Mouse (Mus musculus): ENCODE results near the gene Dok5. TPM values are rescaled to one million over a fixed set of nuclear protein-coding genes. Genes with fewer than 3 reads are reported as not detected.

Dok5 gene
- total RNA-seq, 2 experiments from 2014 or later, result 29.6 to 31.4 TPM

GRCm38 (mm10) chr2:170903029-170903306 lies 171.4 kb downstream of the Dok5 start:
- no peak for DNase-seq (ENCODE audit: low spot score in 2 of 2)
- intact Hi-C loops (cut with DNase I), result no loop called here

- no peak for DNase-seq (ENCODE audit: low spot score in 2 of 2)
- intact Hi-C loops (cut with DNase I), result no loop called here
Observed at GRCm38 (mm10) chr2:170903367-170903766, 171.8 kb downstream of the Dok5 start.

- intact Hi-C loops (cut with DNase I), result loop anchor here (2.0 kb wide), 2 partner anchors 1294 to 1302 kb away; no protein-coding TSS in a partner anchor
- DNase-seq (ENCODE audit: low spot score in 2 of 2), result peak in 1 of 2 experiments; percentile 23
Observed at GRCm38 (mm10) chr2:170912589-170913223, 181.1 kb downstream of the Dok5 start.

GRCm38 (mm10) chr2:170913863-170914262 lies 182.3 kb downstream of the Dok5 start:
- intact Hi-C loops (cut with DNase I), result loop anchor here (2.0 kb wide), 2 partner anchors 1293 to 1301 kb away; no protein-coding TSS in a partner anchor
- DNase-seq (ENCODE audit: low spot score in 2 of 2), result no peak

- no peak for DNase-seq (ENCODE audit: low spot score in 2 of 2)
- intact Hi-C loops (cut with DNase I), result no loop called here
Observed at GRCm38 (mm10) chr2:170915646-170916045, 184.0 kb downstream of the Dok5 start.

- intact Hi-C loops (cut with DNase I), result no loop called here
Observed at GRCm38 (mm10) chr2:170922260-170922659, 190.7 kb downstream of the Dok5 start.

GRCm38 (mm10) chr2:170924131-170924530 lies 192.5 kb downstream of the Dok5 start:
- intact Hi-C loops (cut with DNase I), result no loop called here

More at GRCm38 (mm10) chr2:170922260-170922659, 190.7 kb downstream of the Dok5 start:
- no peak for DNase-seq (ENCODE audit: low spot score in 2 of 2)

GRCm38 (mm10) chr2:170926237-170926636 lies 194.6 kb downstream of the Dok5 start:
- DNase-seq (ENCODE audit: low spot score in 2 of 2), result no peak
- intact Hi-C loops (cut with DNase I), result no loop called here

More at GRCm38 (mm10) chr2:170924131-170924530, 192.5 kb downstream of the Dok5 start:
- no peak for DNase-seq (ENCODE audit: low spot score in 2 of 2)

Other genes starting within 250 kb of the Dok5 start
- gene Pfdn4, start 235.4 kb upstream of the Dok5 start, total RNA-seq (2021), result 10 to 100 TPM; 29.4 to 31.9 TPM
- not detected for gene Cyp24a1, start 234.7 kb upstream of the Dok5 start, total RNA-seq (2021)
- not detected for gene 4930470P17Rik, start 129.8 kb upstream of the Dok5 start, total RNA-seq (2021)